Mouse (Mus musculus) thymus, postnatal 36 days (tissue): Measurements from ENCODE around the gene Pbx3.
A peak's percentile ranks its signal among the peaks of the same experiment; 100 is the strongest.

ENCODE experiments used
- DNase-seq, 2 experiments: peaks; one replicate each; pipeline ENCODE4 v3.0.0; 2022; ENCODE audit warnings: mixed read lengths in 2 of 2

Gene Pbx3

GRCm38 (mm10) chr2:34289726-34290125, 83.2 kb downstream of the Pbx3 start:
- DNase-seq = no peak

GRCm38 (mm10) chr2:34284239-34284638, 88.7 kb downstream of the Pbx3 start:
- no peak for DNase-seq

DNA sequence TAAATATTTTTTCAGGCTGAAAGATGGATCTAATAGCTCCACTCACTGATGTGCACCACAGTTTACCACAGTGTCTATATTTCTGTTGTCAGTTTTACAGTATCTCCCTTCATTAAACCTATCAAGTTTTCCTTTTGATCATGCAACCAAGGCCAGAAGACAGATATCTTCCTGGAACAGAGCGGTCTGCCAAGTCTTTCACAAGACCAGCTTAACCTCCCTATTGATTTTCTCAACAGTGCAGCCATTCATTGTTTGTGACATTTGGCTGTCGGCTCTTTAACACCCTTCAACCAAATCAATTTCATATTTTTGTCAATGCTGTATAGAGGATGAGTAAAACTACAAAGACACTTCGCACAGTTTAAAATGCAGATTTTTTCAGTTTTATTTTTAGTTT, 91.9 kb downstream of the Pbx3 start:
- no peak for DNase-seq

DNA sequence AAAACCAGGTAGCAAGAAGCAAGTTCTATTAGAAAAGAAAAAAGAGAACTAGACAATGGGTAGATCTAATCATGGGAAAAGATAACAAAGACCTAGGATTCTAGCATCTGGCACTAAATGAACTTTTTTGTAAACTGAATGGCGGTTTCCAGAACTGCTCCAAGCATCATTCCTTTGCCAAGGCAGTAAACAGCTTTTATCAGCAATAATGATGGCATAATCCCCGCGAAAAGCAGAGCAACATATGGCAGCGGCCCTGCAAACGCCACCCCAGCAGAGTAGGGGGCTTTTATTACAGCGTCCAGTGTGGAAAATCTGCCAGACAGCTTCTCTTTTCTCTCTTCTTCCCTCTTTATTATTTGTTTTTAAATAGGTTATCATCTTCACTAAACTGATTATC, 93.2 kb downstream of the Pbx3 start:
- no peak for DNase-seq

- no peak for DNase-seq
These were observed 97.2 kb downstream of the Pbx3 start for GRCm38 (mm10) chr2:34275630-34276193.

DNA sequence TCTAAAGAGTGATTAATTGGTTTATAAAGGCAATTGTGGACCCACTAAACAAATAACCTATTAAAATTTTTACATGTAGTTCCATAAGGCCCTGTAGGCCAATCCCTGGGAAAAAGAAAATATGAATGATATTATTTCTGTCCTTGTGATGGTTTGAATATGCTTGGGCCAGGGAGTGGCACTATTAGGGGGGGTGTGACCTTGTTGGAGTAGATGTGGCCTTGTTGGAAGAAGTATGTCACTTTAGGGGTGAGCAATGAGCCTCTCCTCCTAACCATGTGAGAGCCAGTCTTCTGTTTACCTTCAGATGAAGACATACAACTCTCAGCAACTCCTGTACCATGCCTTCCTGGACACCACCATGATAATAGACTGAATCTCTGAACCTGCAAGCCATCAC, 110.9 kb downstream of the Pbx3 start:
- DNase-seq = no peak

DNA sequence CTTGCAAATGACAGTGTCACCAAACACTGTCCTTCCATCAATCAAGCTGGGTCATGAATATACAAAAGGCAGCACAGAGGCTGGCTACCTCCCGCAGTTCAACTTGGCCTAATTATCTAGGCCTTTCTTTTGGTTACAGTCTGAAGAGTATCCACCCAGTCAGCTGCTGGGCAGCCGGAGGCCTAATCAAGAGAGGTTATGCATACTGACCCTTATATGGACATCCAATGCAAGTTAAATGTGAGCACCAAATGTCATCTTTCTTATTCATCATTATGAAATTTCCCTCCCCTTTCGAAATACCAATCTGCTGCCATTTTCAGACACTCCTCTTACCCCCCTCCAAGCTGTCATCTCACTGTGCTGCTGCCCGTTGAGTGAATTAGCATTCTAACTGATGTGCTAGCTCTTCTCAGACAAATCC, 112.3 kb downstream of the Pbx3 start:
- DNase-seq = no peak

GRCm38 (mm10) chr2:34258256-34258655, 114.7 kb downstream of the Pbx3 start:
- DNase-seq = no peak

- DNase-seq = no peak
These were observed 115.3 kb downstream of the Pbx3 start for GRCm38 (mm10) chr2:34257611-34258010.

DNA sequence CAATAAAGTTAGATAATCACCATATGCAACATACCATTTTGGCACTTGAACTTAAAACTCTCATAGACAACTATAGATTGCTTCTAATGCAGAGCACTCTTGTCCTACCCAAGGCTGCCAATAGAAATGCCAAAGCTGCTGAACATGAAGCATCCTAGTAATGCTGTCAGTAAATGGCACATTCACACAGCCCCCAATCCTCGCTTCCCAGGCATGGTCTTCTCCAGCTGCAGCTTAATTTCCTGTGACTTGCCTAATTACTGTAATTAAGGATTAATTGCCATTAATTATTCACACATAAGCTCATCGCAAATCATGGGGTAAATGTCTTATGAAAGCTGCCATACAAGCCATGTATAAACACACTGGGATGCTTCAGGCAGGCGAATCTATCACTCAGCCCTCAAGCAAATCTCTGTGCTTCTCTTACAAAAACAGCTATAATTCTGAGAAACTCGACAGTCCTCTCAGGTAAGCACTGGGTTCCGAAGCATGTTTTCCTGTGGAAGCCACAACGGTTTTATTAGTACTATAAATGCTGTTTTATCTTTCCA, 116.9 kb downstream of the Pbx3 start:
- no peak for DNase-seq

- no peak for DNase-seq
These were observed 119.3 kb downstream of the Pbx3 start for GRCm38 (mm10) chr2:34253627-34254026.

- no peak for DNase-seq
These were observed 119.8 kb downstream of the Pbx3 start for GRCm38 (mm10) chr2:34253111-34253510.

DNA sequence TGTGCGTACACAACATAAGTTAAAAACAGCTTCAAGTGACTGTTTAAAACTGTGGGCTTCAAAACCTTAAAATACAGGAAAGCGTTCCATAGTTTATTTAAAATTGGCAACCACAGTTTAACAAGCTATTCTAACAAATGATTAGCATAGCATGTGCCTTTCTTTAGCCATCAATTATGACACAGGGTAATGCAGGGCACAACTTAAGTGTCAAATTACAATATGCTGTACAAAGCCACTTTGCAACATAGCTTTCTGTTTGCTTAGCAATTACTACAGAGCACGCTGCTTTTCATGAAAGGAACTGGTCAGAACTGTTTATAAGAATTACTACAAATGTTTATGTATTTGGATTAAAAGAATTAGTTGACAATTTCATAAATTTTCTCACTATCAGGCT, 120.7 kb downstream of the Pbx3 start:
- no peak for DNase-seq

- no peak for DNase-seq
These were observed 122.8 kb downstream of the Pbx3 start for GRCm38 (mm10) chr2:34249961-34250658.

- peak; percentile 2 to 11 for DNase-seq
These were observed 123.6 kb downstream of the Pbx3 start for GRCm38 (mm10) chr2:34249141-34249960.

GRCm38 (mm10) chr2:34240885-34241284, 132.1 kb downstream of the Pbx3 start:
- DNase-seq = no peak

DNA sequence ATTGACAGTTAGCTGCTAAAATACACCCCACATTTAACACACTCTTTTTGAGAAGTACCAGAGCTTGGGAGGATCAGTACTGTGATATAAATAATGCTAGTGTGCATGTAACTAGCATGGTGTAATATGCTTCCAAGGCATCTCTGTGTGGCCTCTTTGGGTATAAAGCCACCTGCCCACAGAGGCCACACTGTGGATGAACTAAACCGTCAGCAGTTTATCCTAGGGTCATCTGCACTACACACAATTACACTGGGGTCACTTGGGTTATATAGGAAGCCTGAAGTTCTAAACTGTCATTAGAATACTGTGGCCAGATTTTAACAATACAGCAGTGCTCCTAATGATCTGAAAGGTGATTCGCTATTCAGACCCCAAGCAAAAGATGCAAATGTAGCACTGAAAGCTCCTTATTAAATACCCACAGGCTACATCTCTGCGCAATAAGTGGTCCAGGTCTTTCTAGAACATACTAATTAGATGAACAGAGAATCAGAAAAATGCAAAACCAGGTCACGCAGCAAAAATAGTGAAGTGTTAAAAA, 133.6 kb downstream of the Pbx3 start:
- DNase-seq = no peak

GRCm38 (mm10) chr2:34235467-34236075, 137.4 kb downstream of the Pbx3 start:
- DNase-seq = no peak

- no peak for DNase-seq
These were observed 138.7 kb downstream of the Pbx3 start for GRCm38 (mm10) chr2:34234274-34234673.

DNA sequence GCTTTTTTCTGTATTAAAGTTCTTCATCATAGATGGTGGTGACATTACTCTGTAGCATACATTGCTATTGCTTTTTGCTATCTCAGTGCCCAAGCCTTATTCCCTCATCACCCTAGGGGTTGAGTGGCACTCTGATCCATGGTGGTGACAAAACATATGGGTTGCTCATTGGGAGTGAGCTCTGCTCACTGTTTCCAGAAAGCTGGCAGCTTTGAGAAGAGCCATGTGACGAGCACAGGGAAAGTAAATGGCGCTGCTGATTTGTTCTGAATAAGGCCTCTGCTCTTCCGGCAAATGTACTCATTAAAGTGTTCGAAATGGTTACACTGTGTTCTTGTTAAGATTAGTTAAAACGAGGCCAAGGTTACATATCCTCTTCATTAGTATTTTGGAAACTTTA, 139.7 kb downstream of the Pbx3 start:
- DNase-seq = no peak

- no peak for DNase-seq
These were observed 145.3 kb downstream of the Pbx3 start for GRCm38 (mm10) chr2:34227688-34228087.

DNA sequence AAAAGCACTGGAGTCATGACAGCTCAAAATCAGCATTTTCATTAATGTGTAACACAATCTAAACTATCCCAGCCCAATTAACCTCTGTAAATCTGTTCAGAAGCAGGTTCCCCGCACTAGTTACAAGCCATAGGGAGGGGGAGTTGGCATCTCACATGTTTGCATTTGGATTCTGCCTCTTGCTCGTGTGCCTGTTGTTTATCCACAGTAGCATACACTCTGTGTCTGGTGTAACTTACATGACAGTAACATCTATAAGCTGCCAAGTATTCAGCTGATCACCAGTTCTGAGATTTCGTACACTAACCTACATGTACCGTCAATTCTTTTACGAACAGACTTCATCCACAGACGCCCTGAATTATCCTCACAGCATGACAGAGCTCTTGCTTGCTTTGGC, 147.5 kb downstream of the Pbx3 start:
- no peak for DNase-seq

DNA sequence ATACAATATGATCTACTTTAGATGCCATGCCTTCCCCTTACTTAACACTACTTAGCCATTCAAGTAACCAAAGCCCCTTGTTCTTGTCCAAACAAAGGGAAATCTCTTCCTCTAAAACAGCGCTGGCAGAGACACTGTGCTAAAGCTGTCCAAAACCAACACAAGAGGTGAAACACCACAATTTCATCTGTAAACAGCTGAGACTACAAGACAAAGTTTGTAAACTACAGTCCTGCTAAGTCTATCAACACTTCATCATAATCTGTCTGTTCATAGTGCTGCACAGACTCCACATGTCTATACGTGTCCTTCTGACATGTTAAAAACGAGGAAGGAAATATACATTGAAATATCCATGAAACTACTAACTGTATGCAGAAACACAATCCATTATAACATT, 151.5 kb downstream of the Pbx3 start:
- no peak for DNase-seq
